ENCODE assay signal across 19 mouse cellular contexts in genomic region chr4:115045621-115046020, GRCm38 (mm10). TPM values are rescaled to one million over a fixed set of nuclear protein-coding genes. Genes with fewer than 3 reads are reported as not detected.
"Had no signal": no experiment of that assay in that cellular context is flagged by ENCODE, and none has a peak within 500 bp of the region (broad histone marks: within the 10 kb centered on the region; RNA-seq: fewer than 3 reads in every experiment).

No protein-coding gene starts in this region.

- H3K9me3 ChIP-seq: lung, embryonic 15.5 days; megakaryocyte, embryonic 14.5 days; midbrain, embryonic 13.5 days; midbrain, embryonic 15.5 days; neural tube, embryonic 12.5 days; stomach, embryonic 15.5 days had no signal

- H3K9ac ChIP-seq: lung, embryonic 15.5 days; midbrain, embryonic 13.5 days; midbrain, embryonic 15.5 days; neural tube, embryonic 12.5 days; stomach, embryonic 15.5 days had no signal

- H3K4me1 ChIP-seq: lung, embryonic 15.5 days; midbrain, embryonic 13.5 days; midbrain, embryonic 15.5 days; neural tube, embryonic 12.5 days; stomach, embryonic 15.5 days had no signal

- ATAC-seq: lung, postnatal 0 days; midbrain, embryonic 13.5 days; midbrain, embryonic 15.5 days had no signal

- H3K4me3 ChIP-seq: lung, embryonic 15.5 days; megakaryocyte, embryonic 14.5 days; midbrain, embryonic 13.5 days; midbrain, embryonic 15.5 days; neural tube, embryonic 12.5 days; stomach, embryonic 15.5 days had no signal

- DNase-seq: lung, adult 2 months; lung, postnatal 14 days; lung, postnatal 36 days; right cerebral cortex, postnatal 14 days; thymus, adult 2 months; thymus, postnatal 25 days; thymus, postnatal 4 days had no signal

- H3K27me3 ChIP-seq: megakaryocyte, embryonic 14.5 days had no signal

- H3K27ac ChIP-seq: lung, embryonic 15.5 days; macrophage; midbrain, embryonic 13.5 days; midbrain, embryonic 15.5 days; neural tube, embryonic 12.5 days; stomach, embryonic 15.5 days; stomach, postnatal 0 days had no signal

- H3K4me2 ChIP-seq: lung, embryonic 15.5 days; midbrain, embryonic 11.5 days; midbrain, embryonic 13.5 days; midbrain, embryonic 15.5 days; neural tube, embryonic 12.5 days; stomach, embryonic 15.5 days had no signal

- H3K36me3 ChIP-seq: midbrain, embryonic 15.5 days had no signal

RNA-seq across cellular contexts. Expression of gene Pdzk1ip1, which starts 42.9 kb away (rescaled TPM):
- total RNA-seq: monocyte, adult 5-6 weeks had no signal

RNA-seq across cellular contexts. Expression of gene Stil, which starts 45.7 kb away (rescaled TPM):
- total RNA-seq: neutrophil, adult 5-6 weeks had no signal
